Mouse (Mus musculus) testis, adult 2 months (tissue): ENCODE results near the gene Mindy3.

ENCODE experiments used
- CTCF ChIP-seq: fragments of 200-500 bp; IDR thresholded peaks from 2 replicates; pipeline ENCODE4 v1.5.1; 2012; ENCODE audit warnings: low read depth, mild to moderate bottlenecking, inconsistent platforms, low read length, moderate library complexity; ENCODE audit not compliant: control insufficient read depth, insufficient read depth, insufficient replicate concordance
- POLR2A ChIP-seq: fragments of 200-500 bp; IDR thresholded peaks from 2 replicates; pipeline ENCODE4 v1.6.1; 2012; ENCODE audit warnings: low read depth, mild to moderate bottlenecking, inconsistent platforms, low read length, moderate library complexity; ENCODE audit not compliant: control insufficient read depth

DNA sequence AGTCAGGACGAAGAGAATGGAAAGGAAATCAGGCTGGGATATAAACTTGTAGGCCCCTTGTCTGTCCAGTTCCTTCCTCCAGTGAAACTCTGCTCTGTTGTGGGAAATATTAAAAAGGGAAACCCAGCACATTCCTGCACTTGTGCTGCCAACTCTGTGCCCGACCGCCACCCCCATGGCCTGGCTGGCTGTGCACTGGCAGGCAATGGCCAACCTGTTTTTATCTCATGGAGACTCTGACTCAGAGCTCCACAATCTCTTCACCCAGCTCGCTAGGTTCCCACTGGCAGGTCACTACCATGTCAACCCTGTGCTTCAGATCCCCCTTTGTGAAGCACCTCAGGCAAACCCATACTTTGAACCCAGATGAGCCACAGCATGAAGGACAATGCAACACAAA lies 98.4 kb downstream of the Mindy3 start:
- no peak for TF ChIP-seq CTCF
- TF ChIP-seq POLR2A, result no peak
